Mouse (Mus musculus) gastrocnemius, adult 8-10 months (tissue): ENCODE measurements around the gene Scaf11. TPM values are rescaled to one million over a fixed set of nuclear protein-coding genes. Genes with fewer than 3 reads are reported as not detected.

Experiments
- DNase-seq, 2 experiments: peaks; one replicate each; pipeline ENCODE4 v3.0.0; 2022; ENCODE audit warnings: low spot score in 2 of 2
- microRNA-seq: library from miRNA; unstranded; fragments of <30 nt; microRNA quantifications from one replicate; pipeline ENCODE4 v1.2.0, GENCODE M21; 2022
- total RNA-seq, 4 experiments: library from RNA; stranded (reverse); gene quantifications; 2 replicates each; pipeline ENCODE4 v1.2.4; 2022

Scaf11 gene
- total RNA-seq, 4 experiments from 2014 or later, result 36.6 to 43.6 (median 42.6) TPM

GRCm38 (mm10) chr15:96398333-96398732 lies 62.3 kb downstream of the Scaf11 start:
- no peak for DNase-seq

DNA sequence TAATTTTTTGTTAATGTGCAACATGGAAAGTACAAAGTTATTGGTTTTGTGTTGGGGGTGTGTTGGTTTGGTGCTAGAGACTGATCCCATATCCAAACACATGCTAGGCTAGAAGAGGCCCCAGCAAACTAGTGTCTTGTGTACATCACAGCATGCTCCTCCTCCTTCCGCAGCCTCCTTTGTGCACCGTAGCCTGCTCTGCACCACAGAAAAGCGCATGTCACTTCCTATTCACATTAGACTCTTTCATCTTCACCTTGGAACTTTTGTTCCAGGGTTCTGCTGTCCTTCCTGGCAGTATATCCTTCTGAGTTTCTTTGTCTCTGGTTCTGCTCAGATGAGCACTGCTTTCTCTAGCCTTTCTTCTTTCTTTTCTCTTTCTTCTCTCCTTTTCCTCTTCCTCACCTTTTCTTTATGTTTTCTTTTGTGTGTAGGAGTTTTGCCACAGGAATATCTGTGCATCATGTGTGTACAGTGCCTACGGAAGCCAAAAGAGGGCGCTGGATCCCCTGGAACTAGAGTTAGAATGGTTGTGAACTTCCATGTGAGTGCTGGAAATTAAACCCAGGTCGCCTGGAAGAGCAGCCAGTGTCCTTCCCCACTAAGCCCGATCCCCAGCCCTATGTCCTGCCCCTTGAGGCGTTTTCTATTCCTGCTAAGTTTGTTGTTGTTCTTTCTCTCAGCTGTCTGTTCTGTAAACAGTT lies 63.9 kb downstream of the Scaf11 start:
- DNase-seq, result no peak

DNA sequence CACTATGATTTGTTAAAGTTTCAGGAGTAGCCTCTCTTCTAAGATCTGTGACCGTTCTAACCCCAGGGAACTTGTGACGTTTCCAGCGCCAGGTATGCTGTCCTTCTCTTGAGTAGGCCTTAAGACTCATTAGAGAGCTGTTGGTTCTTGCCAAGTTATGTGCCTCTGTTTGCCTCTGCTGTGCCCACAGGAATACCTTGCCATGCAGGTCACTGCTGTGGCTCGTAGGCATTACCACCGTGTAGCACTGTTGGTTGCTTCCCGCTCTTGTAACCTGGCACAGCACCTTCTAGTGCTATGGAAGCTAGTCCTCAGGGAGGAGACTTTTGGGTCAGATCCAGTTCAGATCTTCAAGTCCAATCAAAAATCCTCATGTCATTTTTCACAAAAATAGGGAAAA lies 65.6 kb downstream of the Scaf11 start:
- no peak for DNase-seq

- DNase-seq, result no peak
Measured at GRCm38 (mm10) chr15:96392878-96393277, 67.8 kb downstream of the Scaf11 start.

DNA sequence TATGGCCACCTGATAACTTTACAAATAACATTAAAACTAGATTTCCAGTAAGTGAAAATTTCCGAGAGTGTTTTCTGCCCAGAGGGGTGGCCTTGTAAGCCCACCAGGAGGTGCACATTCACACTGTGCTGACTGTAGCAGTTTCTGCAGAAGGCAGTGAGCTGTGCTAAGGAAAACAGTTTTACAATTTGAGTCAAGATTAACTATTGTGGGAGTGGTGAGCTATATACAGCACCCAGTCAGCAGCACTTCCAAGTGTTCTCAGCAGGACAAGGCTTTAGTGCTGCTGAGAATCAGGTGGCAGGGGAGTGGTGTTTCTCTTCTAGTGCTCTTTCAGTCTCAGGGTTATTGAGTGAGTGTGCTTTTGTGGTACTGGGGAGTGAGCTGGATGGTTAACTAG lies 72.1 kb downstream of the Scaf11 start:
- DNase-seq, result no peak

DNA sequence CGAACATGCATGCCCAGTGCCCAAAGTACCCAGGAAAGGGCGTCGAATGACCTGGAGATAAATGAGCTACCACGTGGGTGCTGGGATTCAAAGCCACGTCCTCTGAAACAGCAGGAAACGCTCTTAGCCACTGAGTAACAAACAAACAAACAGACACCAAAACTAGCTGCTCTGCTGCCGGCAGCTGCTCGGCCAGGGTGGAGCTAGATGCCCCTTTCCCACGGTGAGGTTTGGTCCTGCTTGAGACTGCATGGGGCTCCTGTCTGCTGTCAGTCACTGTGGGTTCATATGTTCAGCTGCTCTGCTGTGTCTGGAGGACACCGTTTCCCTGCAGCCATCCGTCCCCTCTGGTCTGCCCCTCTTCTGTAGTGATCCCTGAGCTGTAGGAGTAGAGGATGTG lies 78.4 kb downstream of the Scaf11 start:
- DNase-seq, result no peak

DNA sequence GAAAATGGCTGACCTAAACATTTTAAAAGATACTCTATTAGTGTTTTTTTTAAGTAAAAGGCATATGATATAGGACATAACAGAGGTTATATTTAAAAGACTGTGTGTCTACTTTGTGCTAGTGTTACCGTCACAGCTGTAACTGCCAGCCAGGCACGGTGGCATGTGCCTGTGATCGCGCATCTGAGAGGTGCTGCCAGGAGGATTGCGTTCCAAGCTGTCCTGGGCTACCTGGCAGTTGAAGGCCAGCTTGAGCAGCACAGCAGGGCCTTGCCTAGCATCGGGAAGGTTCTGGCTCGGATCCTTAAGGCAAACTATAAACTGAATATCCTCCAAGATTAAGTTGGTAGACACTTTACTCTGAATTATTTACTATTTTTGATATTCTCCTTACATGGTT lies 82.9 kb downstream of the Scaf11 start:
- no peak for DNase-seq

GRCm38 (mm10) chr15:96377263-96377662 lies 83.4 kb downstream of the Scaf11 start:
- no peak for DNase-seq

- no peak for DNase-seq
Measured at GRCm38 (mm10) chr15:96376214-96376613, 84.4 kb downstream of the Scaf11 start.

DNA sequence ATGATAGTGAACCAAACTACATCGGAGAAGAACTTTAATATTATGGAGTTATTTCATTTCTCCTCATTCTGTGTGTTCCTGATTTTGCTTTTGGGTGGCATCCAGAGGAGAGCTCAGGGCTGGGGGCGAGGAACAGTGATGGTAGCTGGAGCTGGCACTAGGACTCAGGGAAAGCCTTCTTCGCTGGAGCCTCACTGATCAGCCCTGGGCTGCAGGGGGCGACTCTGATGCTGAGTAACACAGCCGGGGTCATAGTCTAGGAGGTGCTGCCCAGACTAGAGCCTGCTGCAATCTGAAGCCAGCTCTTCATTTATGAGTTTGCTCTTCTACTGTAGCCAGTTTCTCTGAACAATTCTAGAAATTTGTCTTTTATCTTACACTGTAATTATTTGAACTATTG lies 87.5 kb downstream of the Scaf11 start:
- no peak for DNase-seq

DNA sequence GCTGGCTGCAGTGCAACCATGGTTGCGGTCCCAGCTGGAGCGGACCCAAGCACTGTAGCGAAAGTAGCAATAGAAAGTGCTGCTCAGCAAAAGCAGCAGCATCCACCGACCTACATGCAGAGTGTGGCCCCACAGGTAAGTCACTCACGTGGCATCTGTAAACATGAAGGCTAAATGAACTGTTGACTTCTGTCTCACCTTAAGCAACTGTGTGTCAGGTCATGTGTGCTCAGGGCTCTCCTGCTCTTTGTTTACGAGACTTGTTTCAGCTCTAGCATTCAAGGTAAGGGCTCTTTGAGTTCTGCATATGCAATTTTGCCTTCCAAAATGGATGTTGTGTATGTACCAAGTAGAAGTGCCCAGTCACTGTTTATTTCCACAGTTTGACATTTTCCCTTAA lies 88.0 kb downstream of the Scaf11 start:
- no peak for DNase-seq

GRCm38 (mm10) chr15:96371311-96371710 lies 89.3 kb downstream of the Scaf11 start:
- no peak for DNase-seq

- no peak for DNase-seq
Measured at GRCm38 (mm10) chr15:96366176-96366963, 94.3 kb downstream of the Scaf11 start.

GRCm38 (mm10) chr15:96365351-96365750 lies 95.3 kb downstream of the Scaf11 start:
- no peak for DNase-seq

Small RNAs within 50 kb of the gene (microRNA-seq; reads per million reads assigned to microRNA genes)
- gene Gm25397, result not detected

Other genes with a start within 250 kb of the Scaf11 start
- 10 to 100 TPM; 10.2 to 12.0 (median 11.2) TPM for gene Arid2, start 173.3 kb downstream of the Scaf11 start, total RNA-seq
- gene Slc38a1, start 182.1 kb upstream of the Scaf11 start, total RNA-seq, result 1 to 10 TPM in 2 of 4 experiments, under 1 TPM in 2; 0.45 to 2.5 (median 1.0) TPM
- 100 to 1,000 TPM in 1 of 4 experiments, 10 to 100 TPM in 3; 60.8 to 209 (median 73.5) TPM for gene Slc38a2, start 238.9 kb upstream of the Scaf11 start, total RNA-seq